Mouse (Mus musculus) brain, embryonic 14.5 days (tissue): ENCODE measurements at regions not wholly inside any gene's neighbourhood (a gene's known extent, or its start where the extent isn't known, plus 50 kb on each side); places are given as distances from the start of the nearest gene placed in this dataset.

Source experiments
- CTCF ChIP-seq: fragments of 200-500 bp; IDR thresholded peaks from 2 replicates; pipeline ENCODE4 v1.5.1; 2012; ENCODE audit warnings: inconsistent platforms, mild to moderate bottlenecking, moderate library complexity, borderline replicate concordance; ENCODE audit not compliant: insufficient read depth, insufficient read length; ENCODE audit errors: extremely low read depth
- POLR2A ChIP-seq: fragments of 200-500 bp; IDR thresholded peaks from 2 replicates; pipeline ENCODE4 v1.6.1; 2012; ENCODE audit warnings: mild to moderate bottlenecking, inconsistent platforms, borderline replicate concordance; ENCODE audit not compliant: poor library complexity, insufficient read depth, insufficient read length, severe bottlenecking; ENCODE audit errors: extremely low read depth

DNA sequence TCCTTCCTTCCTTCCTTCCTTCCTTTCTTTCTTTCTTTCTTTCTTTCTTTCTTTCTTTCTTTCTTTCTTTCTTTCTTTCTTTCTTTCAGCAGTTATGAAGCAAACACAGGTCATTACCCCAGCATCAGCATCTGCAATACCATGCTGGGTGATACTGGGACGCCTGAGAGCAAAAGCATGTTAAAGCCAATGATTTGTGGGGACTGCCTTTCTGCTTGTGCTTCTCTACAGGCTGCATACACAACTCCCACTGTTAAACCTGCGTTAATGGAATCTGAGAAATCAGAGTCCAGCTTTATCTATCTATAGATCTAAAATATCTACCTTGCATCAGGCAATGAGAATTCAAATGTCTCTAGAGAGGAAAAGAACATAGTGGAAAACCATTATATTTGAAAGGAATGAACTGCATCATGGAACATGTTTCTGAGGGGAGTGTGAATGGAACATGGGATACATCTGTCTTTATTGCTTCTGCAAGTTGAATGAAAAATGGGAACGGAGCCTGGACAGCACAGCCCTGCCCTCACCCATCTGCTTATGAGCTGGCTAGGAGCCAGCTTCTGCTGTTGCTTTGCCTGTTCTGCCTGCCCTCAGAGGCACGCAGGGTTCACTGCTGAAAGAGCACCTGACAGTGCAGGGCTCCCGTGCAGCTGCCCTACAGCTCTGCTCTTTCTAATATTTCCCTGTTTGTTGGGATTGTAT is 107.2 kb downstream of the Slc5a7 start:
- TF ChIP-seq CTCF (no peak), POLR2A (no peak)
